Mouse (Mus musculus) myocyte (in vitro differentiated cells): ENCODE data around the gene Cd300a. TPM values are rescaled to one million over a fixed set of nuclear protein-coding genes. Genes with fewer than 3 reads are reported as not detected.

Source experiments
- H3K27me3 ChIP-seq: one replicate; pipeline ENCODE4 v1.6.1; 2011; ENCODE audit not compliant: control insufficient read depth, insufficient read depth, insufficient read length
- H3K36me3 ChIP-seq: one replicate; pipeline ENCODE4 v1.6.1; 2011; ENCODE audit not compliant: control insufficient read depth, insufficient read depth
- H3K4me2 ChIP-seq: one replicate; pipeline ENCODE4 v1.6.1; 2011; ENCODE audit warnings: low read depth, control low read depth
- H3K4me3 ChIP-seq: one replicate; pipeline ENCODE4 v1.5.1; 2011; ENCODE audit warnings: mild to moderate bottlenecking, control low read depth, moderate library complexity
- H3K79me2 ChIP-seq: one replicate; pipeline ENCODE4 v1.6.1; 2011; ENCODE audit not compliant: control insufficient read depth, insufficient read depth
- H3ac ChIP-seq: one replicate; pipeline ENCODE4 v1.6.1; 2011; ENCODE audit not compliant: control insufficient read depth, insufficient read length
- CEBPB ChIP-seq: IDR thresholded peaks from 2 replicates; pipeline ENCODE4 v1.6.1; 2011; ENCODE audit warnings: mild to moderate bottlenecking, moderate library complexity; ENCODE audit not compliant: poor library complexity, insufficient read depth, severe bottlenecking
- E2F4 ChIP-seq: IDR thresholded peaks from one replicate; pipeline ENCODE4 v1.6.1; 2011; ENCODE audit warnings: mild to moderate bottlenecking, control low read depth, moderate library complexity; ENCODE audit not compliant: insufficient read depth
- MAX ChIP-seq: IDR thresholded peaks from one replicate; pipeline ENCODE4 v1.6.1; 2011; ENCODE audit warnings: low read depth, mild to moderate bottlenecking, control low read depth
- MYOD1 ChIP-seq, 3 experiments: IDR thresholded peaks; one replicate each; pipeline ENCODE4 v1.6.1; 2011; ENCODE audit warnings: control low read depth in 2 of 3, low read depth in 2 of 3, mild to moderate bottlenecking in 2 of 3, moderate library complexity in 1 of 3; ENCODE audit not compliant: insufficient read length in 2 of 3, control insufficient read depth in 1 of 3
- MYOG ChIP-seq, 3 experiments: IDR thresholded peaks; one replicate each; pipeline ENCODE4 v1.6.1; 2011; ENCODE audit warnings: control low read depth in 2 of 3, low read depth in 2 of 3, mild to moderate bottlenecking in 2 of 3; ENCODE audit not compliant: insufficient read length in 2 of 3, control insufficient read depth in 1 of 3, insufficient read depth in 1 of 3
- POLR2A ChIP-seq: IDR thresholded peaks from one replicate; pipeline ENCODE4 v1.6.1; 2011; ENCODE audit warnings: low read depth, mild to moderate bottlenecking, control low read depth, moderate library complexity; ENCODE audit not compliant: insufficient read length
- POLR2AphosphoS2 ChIP-seq: IDR thresholded peaks from one replicate; pipeline ENCODE4 v1.6.1; 2011; ENCODE audit warnings: low read depth, control low read depth; ENCODE audit not compliant: insufficient read length
- REST ChIP-seq: IDR thresholded peaks from one replicate; pipeline ENCODE4 v1.6.1; 2011; ENCODE audit warnings: mild to moderate bottlenecking, control low read depth, moderate library complexity; ENCODE audit not compliant: insufficient read depth, insufficient read length
- SRF ChIP-seq: IDR thresholded peaks from one replicate; pipeline ENCODE4 v1.6.1; 2011; ENCODE audit warnings: low read depth; ENCODE audit not compliant: control insufficient read depth, insufficient read length
- TCF12 ChIP-seq: IDR thresholded peaks from one replicate; pipeline ENCODE4 v1.6.1; 2011; ENCODE audit warnings: mild to moderate bottlenecking, control low read depth; ENCODE audit not compliant: poor library complexity, insufficient read depth, severe bottlenecking
- TCF3 ChIP-seq: IDR thresholded peaks from one replicate; pipeline ENCODE4 v1.6.1; 2011; ENCODE audit warnings: low read depth, control low read depth; ENCODE audit not compliant: insufficient read length
- USF1 ChIP-seq: IDR thresholded peaks from one replicate; pipeline ENCODE4 v1.6.1; 2011; ENCODE audit warnings: low read depth, mild to moderate bottlenecking, control low read depth, moderate library complexity
- polyA plus RNA-seq: library from polyadenylated mRNA; unstranded; fragments of >200 nt; fragmentation: generic; extraction: Trizol; gene quantifications from one replicate; pipeline ENCODE4 v1.2.1, GENCODE M21; 2012; ENCODE audit warnings: missing spikeins

Gene Cd300a
- polyA plus RNA-seq, 1 experiment = 0.40 TPM

DNA sequence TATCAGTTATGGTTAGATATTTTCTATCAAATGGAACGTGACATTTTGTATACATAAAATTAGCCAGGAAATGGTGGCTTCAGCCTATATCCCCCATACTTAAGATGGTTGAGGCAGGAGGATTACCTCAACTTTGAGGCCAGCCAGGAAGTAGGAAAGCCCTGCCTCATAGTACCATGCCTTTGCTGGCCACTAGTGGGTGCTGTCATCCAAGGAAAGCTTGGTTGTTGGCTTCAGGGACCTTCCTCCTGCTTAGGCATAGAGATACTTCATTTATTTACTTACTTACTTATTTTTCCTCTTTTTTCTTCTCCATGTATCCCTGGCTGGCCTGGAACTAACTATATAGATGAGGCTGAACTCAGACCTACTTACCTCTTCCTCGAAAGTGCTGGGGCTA, 31.2 kb upstream of the Cd300a start:
- no peak overlapping the region for H3K4me3 ChIP-seq
- H3K36me3 ChIP-seq = no peaks in the 10 kb centered on the region
- TF ChIP-seq MYOD1 (IDR thresholded peaks at IDR 0.05; ENCODE audit: control insufficient read depth in 1 of 3, insufficient read length in 2 of 3, low read depth in 2 of 3) = no peak
- no peak for TF ChIP-seq MAX
- no peak for TF ChIP-seq E2F4
- no peak for TF ChIP-seq USF1
- no peak for TF ChIP-seq MYOG (IDR thresholded peaks at IDR 0.05; ENCODE audit: control insufficient read depth in 1 of 3, insufficient read depth in 1 of 3, insufficient read length in 2 of 3, low read depth in 2 of 3)
- no peak for TF ChIP-seq SRF
- no peak for TF ChIP-seq POLR2A
- TF ChIP-seq TCF3 = no peak
- H3K4me2 ChIP-seq = no peak overlapping the region
- H3ac ChIP-seq = no peak overlapping the region
- no peaks in the 10 kb centered on the region for H3K27me3 ChIP-seq
- peaks cover under 1% of the 10 kb centered on the region for H3K79me2 ChIP-seq

DNA sequence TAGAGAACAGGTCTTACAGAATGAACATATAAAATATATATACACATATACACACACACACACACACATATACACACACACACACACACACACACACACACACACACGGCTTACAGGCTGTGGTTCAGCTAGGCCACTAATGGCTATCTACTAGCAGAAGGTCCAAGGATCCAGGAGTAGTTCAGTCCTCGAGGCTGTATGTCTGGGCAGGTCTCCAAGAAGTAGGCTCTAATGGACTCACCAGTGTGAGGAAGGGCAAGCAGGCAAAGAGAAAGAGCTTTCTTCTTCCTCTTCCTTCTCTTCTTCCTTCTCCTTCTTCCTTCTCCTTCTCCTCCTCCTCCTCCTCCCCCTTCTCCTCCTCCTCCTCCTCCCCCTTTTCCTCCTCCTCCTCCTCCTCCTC, 28.8 kb upstream of the Cd300a start:
- no peaks in the 10 kb centered on the region for H3K36me3 ChIP-seq
- H3K4me2 ChIP-seq = no peak overlapping the region
- TF ChIP-seq POLR2AphosphoS2 (no peak), USF1 (no peak), TCF3 (no peak), POLR2A (no peak), MAX (no peak), MYOD1 (IDR thresholded peaks at IDR 0.05; ENCODE audit: control insufficient read depth in 1 of 3, insufficient read length in 2 of 3, low read depth in 2 of 3) (no peak)
- H3K79me2 ChIP-seq = no peaks in the 10 kb centered on the region
- no peak overlapping the region for H3K4me3 ChIP-seq
- no peaks in the 10 kb centered on the region for H3K27me3 ChIP-seq
- H3ac ChIP-seq = no peak overlapping the region

DNA sequence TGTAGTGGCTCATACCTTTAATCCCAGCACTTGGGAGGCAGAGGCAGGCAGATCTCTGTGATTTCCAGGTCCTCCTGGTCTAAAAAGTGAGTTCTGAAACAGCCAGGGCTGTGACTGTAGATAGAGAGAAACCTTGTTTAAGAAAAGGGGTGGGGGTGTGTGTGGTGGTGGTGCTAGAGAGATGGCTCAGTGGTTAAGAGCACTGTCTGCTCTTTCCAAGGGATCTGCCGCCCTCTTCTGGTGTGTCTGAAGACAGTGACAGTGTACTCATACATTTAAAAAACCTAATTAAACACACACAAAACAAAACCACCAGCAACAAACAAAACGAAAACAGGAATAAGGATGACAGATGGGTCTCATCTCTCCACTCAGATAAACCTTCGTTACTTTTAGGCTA, 27.2 kb upstream of the Cd300a start:
- Histone ChIP-seq H3K27me3 (no peaks in the 10 kb centered on the region), H3K36me3 (no peaks in the 10 kb centered on the region), H3K4me3 (no peak overlapping the region), H3K4me2 (no peak overlapping the region), H3K79me2 (no peaks in the 10 kb centered on the region), H3ac (no peak overlapping the region)
- TF ChIP-seq REST (no peak), TCF12 (no peak), E2F4 (no peak), POLR2AphosphoS2 (no peak), MYOG (IDR thresholded peaks at IDR 0.05; ENCODE audit: control insufficient read depth in 1 of 3, insufficient read depth in 1 of 3, insufficient read length in 2 of 3, low read depth in 2 of 3) (no peak), POLR2A (no peak), MAX (no peak), SRF (no peak), USF1 (no peak), TCF3 (no peak), MYOD1 (IDR thresholded peaks at IDR 0.05; ENCODE audit: control insufficient read depth in 1 of 3, insufficient read length in 2 of 3, low read depth in 2 of 3) (no peak)

DNA sequence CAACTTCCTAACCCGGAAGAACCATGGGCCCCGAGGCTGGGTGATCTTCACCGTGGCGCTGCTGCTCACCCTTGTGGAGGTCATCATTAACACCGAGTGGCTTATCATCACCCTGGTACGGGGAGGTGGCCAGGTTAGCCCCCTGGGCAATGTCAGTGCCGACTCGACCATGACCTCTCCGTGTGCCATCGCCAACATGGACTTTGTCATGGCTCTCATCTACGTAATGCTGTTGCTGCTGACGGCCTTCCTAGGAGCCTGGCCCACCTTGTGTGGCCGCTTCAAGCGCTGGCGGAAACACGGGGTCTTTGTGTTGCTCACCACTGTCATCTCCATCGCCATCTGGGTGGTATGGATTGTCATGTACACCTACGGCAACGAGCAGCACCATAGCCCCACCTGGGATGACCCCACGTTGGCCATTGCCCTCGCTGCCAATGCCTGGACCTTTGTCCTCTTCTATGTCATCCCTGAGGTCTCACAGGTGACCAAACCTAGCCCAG, 25.9 kb upstream of the Cd300a start:
- H3K4me2 ChIP-seq = no peak overlapping the region
- no peaks in the 10 kb centered on the region for H3K27me3 ChIP-seq
- no peaks in the 10 kb centered on the region for H3K36me3 ChIP-seq
- no peak overlapping the region for H3ac ChIP-seq
- H3K79me2 ChIP-seq = no peaks in the 10 kb centered on the region
- TF ChIP-seq CEBPB (no peak), E2F4 (no peak), MYOG (IDR thresholded peaks at IDR 0.05; ENCODE audit: control insufficient read depth in 1 of 3, insufficient read depth in 1 of 3, insufficient read length in 2 of 3, low read depth in 2 of 3) (no peak), TCF3 (no peak), MAX (no peak), POLR2A (no peak), MYOD1 (IDR thresholded peaks at IDR 0.05; ENCODE audit: control insufficient read depth in 1 of 3, insufficient read length in 2 of 3, low read depth in 2 of 3) (no peak), USF1 (no peak), TCF12 (no peak), POLR2AphosphoS2 (no peak), REST (no peak), SRF (no peak)
- H3K4me3 ChIP-seq = no peak overlapping the region

DNA sequence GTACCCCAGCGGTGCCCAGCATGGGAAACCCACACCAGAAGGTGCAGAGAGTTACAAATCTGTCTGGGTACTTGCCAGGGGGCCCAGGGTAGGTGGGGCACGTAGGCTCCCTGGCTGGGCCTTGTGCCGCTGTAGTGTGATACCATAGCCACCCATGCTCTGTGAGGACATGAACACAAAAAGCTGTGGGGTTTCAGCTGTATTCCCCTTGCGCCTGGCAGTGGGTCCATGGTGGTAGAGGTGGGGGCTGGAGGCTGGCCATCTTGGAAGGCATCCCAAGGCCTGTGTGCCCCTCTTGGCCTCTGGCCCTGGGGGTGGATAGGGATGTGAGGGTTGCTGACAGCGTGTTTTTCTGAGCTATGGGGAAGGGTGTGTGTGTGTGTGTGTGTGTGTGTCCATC, 23.8 kb upstream of the Cd300a start:
- Histone ChIP-seq H3ac (no peak overlapping the region), H3K4me2 (no peak overlapping the region), H3K79me2 (no peaks in the 10 kb centered on the region), H3K36me3 (no peaks in the 10 kb centered on the region), H3K4me3 (no peak overlapping the region), H3K27me3 (no peaks in the 10 kb centered on the region)
- TF ChIP-seq MYOG (IDR thresholded peaks at IDR 0.05; ENCODE audit: control insufficient read depth in 1 of 3, insufficient read depth in 1 of 3, insufficient read length in 2 of 3, low read depth in 2 of 3) (peak in 1 of 3 experiments; percentile 18), POLR2A (no peak), SRF (no peak)
